Mouse (Mus musculus) embryonic facial prominence, embryonic 12.5 days (tissue): ENCODE results near the gene Hist1h2ab. TPM values are rescaled to one million over a fixed set of nuclear protein-coding genes. Genes with fewer than 3 reads are reported as not detected.
"Not testable (repeated sequence)": the region's sequence is repeated elsewhere in the genome, so short reads cannot be mapped to it uniquely, and the experiment has no call there.

Source experiments
- ATAC-seq: fragments of 200-750 bp; cut with Nextera tagmentation; 2 replicates; pipeline ENCODE4 v1.8.0; 2017; ENCODE audit not compliant: insufficient number of reproducible peaks, insufficient read depth, low FRiP score, low TSS enrichment
- H3K27ac ChIP-seq: fragments of 300-500 bp; sonication (generic); 2 replicates; pipeline ENCODE4 v1.5.1; 2016; ENCODE audit warnings: mild to moderate bottlenecking
- H3K27me3 ChIP-seq: fragments of 300-500 bp; sonication (generic); 2 replicates; pipeline ENCODE4 v1.6.1; 2016; ENCODE audit warnings: mild to moderate bottlenecking, moderate library complexity
- H3K36me3 ChIP-seq: fragments of 300-500 bp; sonication (generic); 2 replicates; pipeline ENCODE4 v1.6.1; 2016; ENCODE audit warnings: mild to moderate bottlenecking
- H3K4me1 ChIP-seq: fragments of 300-500 bp; sonication (generic); 2 replicates; pipeline ENCODE4 v1.6.1; 2016
- H3K4me2 ChIP-seq: fragments of 300-500 bp; sonication (generic); replicated peaks from 2 replicates; pipeline ENCODE4 v1.6.1; 2016; ENCODE audit warnings: mild to moderate bottlenecking, moderate library complexity
- H3K4me3 ChIP-seq: fragments of 300-500 bp; sonication (generic); 2 replicates; pipeline ENCODE4 v1.5.1; 2016; ENCODE audit warnings: mild to moderate bottlenecking
- H3K9ac ChIP-seq: fragments of 300-500 bp; sonication (generic); 2 replicates; pipeline ENCODE4 v1.6.1; 2016; ENCODE audit warnings: mild to moderate bottlenecking, moderate library complexity
- H3K9me3 ChIP-seq: fragments of 300-500 bp; sonication (generic); 2 replicates; pipeline ENCODE4 v1.6.1; 2016; ENCODE audit warnings: mild to moderate bottlenecking, moderate library complexity
- WGBS: fragments of 180-500 bp; shearing (Covaris S2); methylation state at CpG from one replicate; pipeline ENCODE4 v1.1.7; 2016; 5-methylcytosine and 5-hydroxymethylcytosine counted together
- polyA plus RNA-seq: library from polyadenylated mRNA; unstranded; fragments of >200 nt; fragmentation: Nextera tagmentation; extraction: Ambion mirVana; gene quantifications from 2 replicates; pipeline ENCODE4 v1.2.1, GENCODE M21; 2016

The Hist1h2ab gene
- polyA plus RNA-seq = 58.7 and 62.9 TPM in 2 replicates

- H3K9me3 ChIP-seq, H3K4me1 ChIP-seq, H3K27me3 ChIP-seq, H3K36me3 ChIP-seq: not testable (repeated sequence)
- peak within 1 kb of the TSS; percentile 55 for H3K4me2 ChIP-seq
- ATAC-seq = 0 out of 2 replicates have a peak, but pooled peaks have one; percentile 22
- peak within 1 kb of the TSS; percentile 58 for H3K9ac ChIP-seq
- 1% methylated on average over 27 of the region's 47 CpGs for WGBS
- peak within 1 kb of the TSS; percentile 96 for H3K27ac ChIP-seq
- peak within 1 kb of the TSS; percentile 42 for H3K4me3 ChIP-seq
These were observed at the start of gene Hist1h2ab for GRCm38 (mm10) chr13:23750839-23751477. Hist1h2ab (plus strand) TSS chr13:23751126.

- Histone ChIP-seq H3K27me3 (no peaks in the 10 kb centered on the region), H3K4me1 (peaks cover 7% of the 10 kb centered on the region; the same call in 1 of the 2 replicates), H3K27ac (no peak overlapping the region), H3K9ac (no peak overlapping the region), H3K9me3 (no peaks in the 10 kb centered on the region), H3K4me3 (no peak overlapping the region), H3K4me2 (no peak overlapping the region), H3K36me3 (no peaks in the 10 kb centered on the region)
- ATAC-seq = no peak
- 67% methylated on average over 4 of the region's 4 CpGs for WGBS
These were observed 48.7 kb upstream of the Hist1h2ab start for GRCm38 (mm10) chr13:23702220-23702619.

GRCm38 (mm10) chr13:23702801-23703200 lies 48.1 kb upstream of the Hist1h2ab start:
- ATAC-seq, H3K27ac ChIP-seq, H3K36me3 ChIP-seq, H3K9ac ChIP-seq, H3K4me3 ChIP-seq, H3K4me1 ChIP-seq, H3K4me2 ChIP-seq, H3K27me3 ChIP-seq, H3K9me3 ChIP-seq: not testable (repeated sequence)
- 81% methylated on average over 2 of the region's 2 CpGs for WGBS

- ATAC-seq = no peak
- 94% methylated on average over 7 of the region's 7 CpGs for WGBS
- Histone ChIP-seq H3K4me3 (no peak overlapping the region), H3K36me3 (no peaks in the 10 kb centered on the region), H3K4me2 (no peak overlapping the region), H3K9ac (no peak overlapping the region), H3K27me3 (no peaks in the 10 kb centered on the region), H3K9me3 (no peaks in the 10 kb centered on the region), H3K27ac (no peak overlapping the region), H3K4me1 (peaks cover 14% of the 10 kb centered on the region; the same call in 1 of the 2 replicates)
These were observed 45.1 kb upstream of the Hist1h2ab start for GRCm38 (mm10) chr13:23705751-23706356.

GRCm38 (mm10) chr13:23706771-23707170 lies 44.2 kb upstream of the Hist1h2ab start:
- no peaks in the 10 kb centered on the region for H3K9me3 ChIP-seq
- ATAC-seq = no peak
- WGBS = 93% methylated on average over 12 of the region's 12 CpGs
- H3K4me2 ChIP-seq = no peak overlapping the region
- no peak overlapping the region for H3K27ac ChIP-seq
- no peak overlapping the region for H3K4me3 ChIP-seq
- no peaks in the 10 kb centered on the region for H3K27me3 ChIP-seq
- H3K9ac ChIP-seq = no peak overlapping the region
- no peaks in the 10 kb centered on the region for H3K36me3 ChIP-seq
- H3K4me1 ChIP-seq = peaks cover 14% of the 10 kb centered on the region; the same call in 1 of the 2 replicates

GRCm38 (mm10) chr13:23708041-23708440 lies 42.9 kb upstream of the Hist1h2ab start:
- 87% methylated on average over 4 of the region's 4 CpGs for WGBS
- H3K9me3 ChIP-seq = no peaks in the 10 kb centered on the region
- H3K27ac ChIP-seq = no peak overlapping the region
- H3K9ac ChIP-seq = no peak overlapping the region
- no peak overlapping the region for H3K4me2 ChIP-seq
- peaks cover 14% of the 10 kb centered on the region; the same call in 1 of the 2 replicates for H3K4me1 ChIP-seq
- H3K4me3 ChIP-seq = no peak overlapping the region
- no peaks in the 10 kb centered on the region for H3K36me3 ChIP-seq
- ATAC-seq = no peak
- H3K27me3 ChIP-seq = no peaks in the 10 kb centered on the region

GRCm38 (mm10) chr13:23708654-23709053 lies 42.3 kb upstream of the Hist1h2ab start:
- Histone ChIP-seq H3K9ac (no peak overlapping the region), H3K27ac (no peak overlapping the region), H3K27me3 (no peaks in the 10 kb centered on the region), H3K36me3 (no peaks in the 10 kb centered on the region), H3K4me3 (no peak overlapping the region), H3K9me3 (no peaks in the 10 kb centered on the region), H3K4me1 (peaks cover 14% of the 10 kb centered on the region; the same call in 1 of the 2 replicates), H3K4me2 (no peak overlapping the region)
- no peak for ATAC-seq
- WGBS = 60% methylated on average over 4 of the region's 4 CpGs

- Histone ChIP-seq H3K9me3 (no peaks in the 10 kb centered on the region), H3K4me3 (peak overlapping the region; percentile 36), H3K9ac (peak overlapping the region; percentile 43), H3K36me3 (no peaks in the 10 kb centered on the region), H3K27ac (no peak overlapping the region), H3K4me1 (peaks cover 14% of the 10 kb centered on the region; the same call in 1 of the 2 replicates), H3K4me2 (peak overlapping the region; percentile 62), H3K27me3 (no peaks in the 10 kb centered on the region)
- ATAC-seq = no peak
- 12% methylated on average over 15 of the region's 15 CpGs for WGBS
These were observed 41.1 kb upstream of the Hist1h2ab start for GRCm38 (mm10) chr13:23709714-23710373.

GRCm38 (mm10) chr13:23710374-23711089 lies 40.4 kb upstream of the Hist1h2ab start, which contains the start of gene Hfe:
Hfe (minus strand) TSS chr13:23710854.
- Histone ChIP-seq H3K4me3 (peak within 1 kb of the TSS; percentile 36), H3K27ac (no peak within 1 kb of the TSS)
- WGBS = 3% methylated on average over 17 of the region's 17 CpGs

GRCm38 (mm10) chr13:23716261-23717042 lies 34.5 kb upstream of the Hist1h2ab start:
- H3K9ac ChIP-seq = no peak overlapping the region
- no peak overlapping the region for H3K4me2 ChIP-seq
- no peaks in the 10 kb centered on the region for H3K27me3 ChIP-seq
- no peak overlapping the region for H3K4me3 ChIP-seq
- H3K36me3 ChIP-seq = no peaks in the 10 kb centered on the region
- no peaks in the 10 kb centered on the region for H3K9me3 ChIP-seq
- ATAC-seq = no peak
- no peaks in the 10 kb centered on the region for H3K4me1 ChIP-seq
- H3K27ac ChIP-seq = no peak overlapping the region
- whole genome bisulfite sequencing = 83% methylated on average over 5 of the region's 5 CpGs

More at GRCm38 (mm10) chr13:23710374-23711089, 40.4 kb upstream of the Hist1h2ab start, which contains the start of gene Hfe:
- Histone ChIP-seq H3K4me2 (peak within 1 kb of the TSS; percentile 62), H3K4me1 (peaks cover 14% of the 10 kb centered on the region; the same call in 1 of the 2 replicates), H3K9ac (peak within 1 kb of the TSS; percentile 43), H3K27me3 (no peaks in the 10 kb centered on the region), H3K9me3 (no peaks in the 10 kb centered on the region), H3K36me3 (no peaks in the 10 kb centered on the region)
- no peak for ATAC-seq

- ATAC-seq = no peak
- no peak overlapping the region for H3K27ac ChIP-seq
- H3K4me3 ChIP-seq = no peak overlapping the region
- no peak overlapping the region for H3K9ac ChIP-seq
- no peaks in the 10 kb centered on the region for H3K4me1 ChIP-seq
- no peaks in the 10 kb centered on the region for H3K9me3 ChIP-seq
- H3K36me3 ChIP-seq = no peaks in the 10 kb centered on the region
- no peak overlapping the region for H3K4me2 ChIP-seq
- no peaks in the 10 kb centered on the region for H3K27me3 ChIP-seq
- 59% methylated on average over 11 of the region's 11 CpGs for WGBS
These were observed 33.8 kb upstream of the Hist1h2ab start for GRCm38 (mm10) chr13:23717176-23717575.
